Mouse (Mus musculus) adrenal gland, postnatal 14 days (tissue): Measurements from ENCODE around the gene Dnah6. TPM values are rescaled to one million over a fixed set of nuclear protein-coding genes. Genes with fewer than 3 reads are reported as not detected.

ENCODE experiments used
- total RNA-seq: library from RNA; stranded (reverse); gene quantifications from 2 replicates; pipeline ENCODE4 v1.2.3, GENCODE M21; 2021

Dnah6 gene
- total RNA-seq, 1 experiment from 2014 or later: 0.07 TPM

Other genes starting within 250 kb of the Dnah6 start
- gene Suclg1, start 26.7 kb upstream of the Dnah6 start, total RNA-seq: 777 and 832 TPM in 2 replicates
- gene 4931417E11Rik, start 248.0 kb upstream of the Dnah6 start, total RNA-seq: not detected in 2 replicates